Mouse (Mus musculus) myocyte (in vitro differentiated cells): Measurements from ENCODE around the gene 0610040J01Rik. TPM values are rescaled to one million over a fixed set of nuclear protein-coding genes. Genes with fewer than 3 reads are reported as not detected.

ENCODE experiments used
- H3K27me3 ChIP-seq: one replicate; pipeline ENCODE4 v1.6.1; 2011; ENCODE audit not compliant: control insufficient read depth, insufficient read depth, insufficient read length
- H3K36me3 ChIP-seq: one replicate; pipeline ENCODE4 v1.6.1; 2011; ENCODE audit not compliant: control insufficient read depth, insufficient read depth
- H3K4me2 ChIP-seq: one replicate; pipeline ENCODE4 v1.6.1; 2011; ENCODE audit warnings: low read depth, control low read depth
- H3K4me3 ChIP-seq: one replicate; pipeline ENCODE4 v1.5.1; 2011; ENCODE audit warnings: mild to moderate bottlenecking, control low read depth, moderate library complexity
- H3K79me2 ChIP-seq: one replicate; pipeline ENCODE4 v1.6.1; 2011; ENCODE audit not compliant: control insufficient read depth, insufficient read depth
- H3ac ChIP-seq: one replicate; pipeline ENCODE4 v1.6.1; 2011; ENCODE audit not compliant: control insufficient read depth, insufficient read length
- CEBPB ChIP-seq: IDR thresholded peaks from 2 replicates; pipeline ENCODE4 v1.6.1; 2011; ENCODE audit warnings: mild to moderate bottlenecking, moderate library complexity; ENCODE audit not compliant: poor library complexity, insufficient read depth, severe bottlenecking
- E2F4 ChIP-seq: IDR thresholded peaks from one replicate; pipeline ENCODE4 v1.6.1; 2011; ENCODE audit warnings: mild to moderate bottlenecking, control low read depth, moderate library complexity; ENCODE audit not compliant: insufficient read depth
- MAX ChIP-seq: IDR thresholded peaks from one replicate; pipeline ENCODE4 v1.6.1; 2011; ENCODE audit warnings: low read depth, mild to moderate bottlenecking, control low read depth
- MYOD1 ChIP-seq, 3 experiments: IDR thresholded peaks; one replicate each; pipeline ENCODE4 v1.6.1; 2011; ENCODE audit warnings: control low read depth in 2 of 3, low read depth in 2 of 3, mild to moderate bottlenecking in 2 of 3, moderate library complexity in 1 of 3; ENCODE audit not compliant: insufficient read length in 2 of 3, control insufficient read depth in 1 of 3
- MYOG ChIP-seq, 3 experiments: IDR thresholded peaks; one replicate each; pipeline ENCODE4 v1.6.1; 2011; ENCODE audit warnings: control low read depth in 2 of 3, low read depth in 2 of 3, mild to moderate bottlenecking in 2 of 3; ENCODE audit not compliant: insufficient read length in 2 of 3, control insufficient read depth in 1 of 3, insufficient read depth in 1 of 3
- POLR2A ChIP-seq: IDR thresholded peaks from one replicate; pipeline ENCODE4 v1.6.1; 2011; ENCODE audit warnings: low read depth, mild to moderate bottlenecking, control low read depth, moderate library complexity; ENCODE audit not compliant: insufficient read length
- POLR2AphosphoS2 ChIP-seq: IDR thresholded peaks from one replicate; pipeline ENCODE4 v1.6.1; 2011; ENCODE audit warnings: low read depth, control low read depth; ENCODE audit not compliant: insufficient read length
- REST ChIP-seq: IDR thresholded peaks from one replicate; pipeline ENCODE4 v1.6.1; 2011; ENCODE audit warnings: mild to moderate bottlenecking, control low read depth, moderate library complexity; ENCODE audit not compliant: insufficient read depth, insufficient read length
- SRF ChIP-seq: IDR thresholded peaks from one replicate; pipeline ENCODE4 v1.6.1; 2011; ENCODE audit warnings: low read depth; ENCODE audit not compliant: control insufficient read depth, insufficient read length
- TCF12 ChIP-seq: IDR thresholded peaks from one replicate; pipeline ENCODE4 v1.6.1; 2011; ENCODE audit warnings: mild to moderate bottlenecking, control low read depth; ENCODE audit not compliant: poor library complexity, insufficient read depth, severe bottlenecking
- TCF3 ChIP-seq: IDR thresholded peaks from one replicate; pipeline ENCODE4 v1.6.1; 2011; ENCODE audit warnings: low read depth, control low read depth; ENCODE audit not compliant: insufficient read length
- USF1 ChIP-seq: IDR thresholded peaks from one replicate; pipeline ENCODE4 v1.6.1; 2011; ENCODE audit warnings: low read depth, mild to moderate bottlenecking, control low read depth, moderate library complexity
- polyA plus RNA-seq: library from polyadenylated mRNA; unstranded; fragments of >200 nt; fragmentation: generic; extraction: Trizol; gene quantifications from one replicate; pipeline ENCODE4 v1.2.1, GENCODE M21; 2012; ENCODE audit warnings: missing spikeins

0610040J01Rik gene
- polyA plus RNA-seq, 1 experiment = not detected

GRCm38 (mm10) chr5:63847541-63848226, 35.5 kb downstream of the 0610040J01Rik start:
- no peaks in the 10 kb centered on the region for H3K79me2 ChIP-seq
- H3K4me3 ChIP-seq = no peak overlapping the region
- H3ac ChIP-seq = no peak overlapping the region
- H3K36me3 ChIP-seq = no peaks in the 10 kb centered on the region
- peaks cover 4% of the 10 kb centered on the region for H3K27me3 ChIP-seq
- H3K4me2 ChIP-seq = no peak overlapping the region
- no peak for TF ChIP-seq POLR2A
- TF ChIP-seq USF1 = no peak
- TF ChIP-seq REST = no peak
- TF ChIP-seq MAX = no peak
- TF ChIP-seq E2F4 = no peak
- TF ChIP-seq TCF3 = no peak
- TF ChIP-seq MYOG (IDR thresholded peaks at IDR 0.05; ENCODE audit: control insufficient read depth in 1 of 3, insufficient read depth in 1 of 3, insufficient read length in 2 of 3, low read depth in 2 of 3) = no peak
- TF ChIP-seq TCF12 = no peak
- TF ChIP-seq POLR2AphosphoS2 = no peak
- TF ChIP-seq SRF = no peak
- TF ChIP-seq CEBPB = no peak
- TF ChIP-seq MYOD1 (IDR thresholded peaks at IDR 0.05; ENCODE audit: control insufficient read depth in 1 of 3, insufficient read length in 2 of 3, low read depth in 2 of 3) = no peak

GRCm38 (mm10) chr5:63858901-63859300, 46.7 kb downstream of the 0610040J01Rik start:
- TF ChIP-seq TCF3 (no peak), MYOG (IDR thresholded peaks at IDR 0.05; ENCODE audit: control insufficient read depth in 1 of 3, insufficient read depth in 1 of 3, insufficient read length in 2 of 3, low read depth in 2 of 3) (no peak), SRF (no peak), POLR2AphosphoS2 (no peak), POLR2A (no peak), MYOD1 (IDR thresholded peaks at IDR 0.05; ENCODE audit: control insufficient read depth in 1 of 3, insufficient read length in 2 of 3, low read depth in 2 of 3) (no peak), USF1 (no peak), CEBPB (no peak)
- Histone ChIP-seq H3K79me2 (no peaks in the 10 kb centered on the region), H3K4me3 (no peak overlapping the region), H3K27me3 (no peaks in the 10 kb centered on the region), H3K4me2 (no peak overlapping the region), H3K36me3 (no peaks in the 10 kb centered on the region), H3ac (no peak overlapping the region)

GRCm38 (mm10) chr5:63867421-63867820, 55.3 kb downstream of the 0610040J01Rik start:
- TF ChIP-seq MAX (no peak), SRF (no peak), USF1 (no peak), TCF3 (no peak), MYOD1 (IDR thresholded peaks at IDR 0.05; ENCODE audit: control insufficient read depth in 1 of 3, insufficient read length in 2 of 3, low read depth in 2 of 3) (no peak), POLR2A (no peak), POLR2AphosphoS2 (no peak), CEBPB (no peak), TCF12 (no peak), MYOG (IDR thresholded peaks at IDR 0.05; ENCODE audit: control insufficient read depth in 1 of 3, insufficient read depth in 1 of 3, insufficient read length in 2 of 3, low read depth in 2 of 3) (no peak)
- no peaks in the 10 kb centered on the region for H3K36me3 ChIP-seq
- no peak overlapping the region for H3K4me2 ChIP-seq
- H3K27me3 ChIP-seq = peaks cover 5% of the 10 kb centered on the region
- no peak overlapping the region for H3ac ChIP-seq
- H3K79me2 ChIP-seq = no peaks in the 10 kb centered on the region
- no peak overlapping the region for H3K4me3 ChIP-seq

GRCm38 (mm10) chr5:63872176-63872932, 60.2 kb downstream of the 0610040J01Rik start:
- no peaks in the 10 kb centered on the region for H3K27me3 ChIP-seq
- H3K4me2 ChIP-seq = no peak overlapping the region
- H3K4me3 ChIP-seq = no peak overlapping the region
- TF ChIP-seq MAX (no peak), MYOD1 (IDR thresholded peaks at IDR 0.05; ENCODE audit: control insufficient read depth in 1 of 3, insufficient read length in 2 of 3, low read depth in 2 of 3) (no peak), POLR2A (no peak), POLR2AphosphoS2 (no peak), TCF3 (no peak), REST (no peak), TCF12 (no peak), SRF (no peak), MYOG (IDR thresholded peaks at IDR 0.05; ENCODE audit: control insufficient read depth in 1 of 3, insufficient read depth in 1 of 3, insufficient read length in 2 of 3, low read depth in 2 of 3) (no peak), E2F4 (no peak), USF1 (no peak), CEBPB (no peak)
- H3ac ChIP-seq = no peak overlapping the region
- no peaks in the 10 kb centered on the region for H3K79me2 ChIP-seq
- no peaks in the 10 kb centered on the region for H3K36me3 ChIP-seq
